Mouse (Mus musculus): ENCODE measurements around the gene Epb41l1. TPM values are rescaled to one million over a fixed set of nuclear protein-coding genes. Genes with fewer than 3 reads are reported as not detected.

Gene Epb41l1
- polyA plus RNA-seq, 1 experiment from 2014 or later, result 25.5 TPM

Small RNA genes lying within 50 kb of the gene (microRNA-seq; reads per million reads assigned to microRNA genes)
- gene Gm22758, result not detected

Other genes with a start within 250 kb of the Epb41l1 start
- gene Rbm39, start 240.7 kb upstream of the Epb41l1 start, polyA plus RNA-seq (2014; fragmentation: Nextera tagmentation; extraction: Ambion mirVana), result 504 and 543 TPM in 2 replicates
- gene Phf20, start 224.4 kb upstream of the Epb41l1 start, polyA plus RNA-seq (2014; fragmentation: Nextera tagmentation; extraction: Ambion mirVana), result 116 and 119 TPM in 2 replicates
- 7.8 and 8.0 TPM in 2 replicates for gene Cnbd2, start 108.6 kb upstream of the Epb41l1 start, polyA plus RNA-seq (2014; fragmentation: Nextera tagmentation; extraction: Ambion mirVana)
- 98.0 and 98.8 TPM in 2 replicates for gene Scand1, start 108.2 kb upstream of the Epb41l1 start, polyA plus RNA-seq (2014; fragmentation: Nextera tagmentation; extraction: Ambion mirVana)
- 51.1 and 53.9 TPM in 2 replicates for gene Aar2, start 126.7 kb downstream of the Epb41l1 start, polyA plus RNA-seq (2014; fragmentation: Nextera tagmentation; extraction: Ambion mirVana)
- gene Dlgap4, start 192.8 kb downstream of the Epb41l1 start, polyA plus RNA-seq (2014; fragmentation: Nextera tagmentation; extraction: Ambion mirVana), result 211 and 230 TPM in 2 replicates